Mouse (Mus musculus): ENCODE results near the gene Pwwp2b. TPM values are rescaled to one million over a fixed set of nuclear protein-coding genes. Genes with fewer than 3 reads are reported as not detected.
A peak's percentile ranks its signal among the peaks of the same experiment; 100 is the strongest.

The Pwwp2b gene
- polyA plus RNA-seq, 1 experiment: not detected

GRCm38 (mm10) chr7:139249406-139250210 is 1.3 kb downstream of the Pwwp2b start:
- TF ChIP-seq CTCF (IDR thresholded peaks at IDR 0.05; ENCODE audit: insufficient read depth, low read depth, low read length): no peak
- Histone ChIP-seq H3K4me3 (ENCODE audit: insufficient read depth, low read depth, low read length) (peak overlapping the region; percentile 79), H3K4me1 (ENCODE audit: control insufficient read depth, insufficient read depth, low read length) (peaks cover 73% of the 10 kb centered on the region), H3K27ac (ENCODE audit: insufficient read depth, low read depth, low read length) (peak overlapping the region; percentile 59)
- 39% methylated on average over 7 of the region's 7 CpGs for WGBS

- no peak overlapping the region for H3K27ac ChIP-seq (ENCODE audit: insufficient read depth, low read depth, low read length)
- WGBS: 45% methylated on average over 5 of the region's 5 CpGs
- H3K4me3 ChIP-seq (ENCODE audit: insufficient read depth, low read depth, low read length): no peak overlapping the region
- TF ChIP-seq POLR2A (IDR thresholded peaks at IDR 0.05; ENCODE audit: insufficient read depth, low read depth, low read length) (no peak), CTCF (IDR thresholded peaks at IDR 0.05; ENCODE audit: insufficient read depth, low read depth, low read length) (no peak)
- peaks cover 69% of the 10 kb centered on the region for H3K4me1 ChIP-seq (ENCODE audit: control insufficient read depth, insufficient read depth, low read length)
These were observed 3.6 kb downstream of the Pwwp2b start for GRCm38 (mm10) chr7:139251881-139252301.

- TF ChIP-seq CTCF (IDR thresholded peaks at IDR 0.05; ENCODE audit: insufficient read depth, low read depth, low read length) (no peak), POLR2A (IDR thresholded peaks at IDR 0.05; ENCODE audit: insufficient read depth, low read depth, low read length) (no peak)
- H3K27ac ChIP-seq (ENCODE audit: insufficient read depth, low read depth, low read length): no peak overlapping the region
- WGBS: 93% methylated on average over 7 of the region's 7 CpGs
These were observed 4.3 kb downstream of the Pwwp2b start for GRCm38 (mm10) chr7:139252566-139252965.

GRCm38 (mm10) chr7:139252986-139253385 is 4.7 kb downstream of the Pwwp2b start:
- Histone ChIP-seq H3K27ac (ENCODE audit: insufficient read depth, low read depth, low read length) (no peak overlapping the region), H3K4me1 (ENCODE audit: control insufficient read depth, insufficient read depth, low read length) (peaks cover 62% of the 10 kb centered on the region), H3K4me3 (ENCODE audit: insufficient read depth, low read depth, low read length) (no peak overlapping the region)
- TF ChIP-seq CTCF (IDR thresholded peaks at IDR 0.05; ENCODE audit: insufficient read depth, low read depth, low read length) (no peak), POLR2A (IDR thresholded peaks at IDR 0.05; ENCODE audit: insufficient read depth, low read depth, low read length) (no peak)
- 76% methylated on average over 9 of the region's 9 CpGs for WGBS

More at GRCm38 (mm10) chr7:139252566-139252965, 4.3 kb downstream of the Pwwp2b start:
- peaks cover 62% of the 10 kb centered on the region for H3K4me1 ChIP-seq (ENCODE audit: control insufficient read depth, insufficient read depth, low read length)
- H3K4me3 ChIP-seq (ENCODE audit: insufficient read depth, low read depth, low read length): no peak overlapping the region

GRCm38 (mm10) chr7:139253462-139253861 is 5.2 kb downstream of the Pwwp2b start:
- TF ChIP-seq CTCF (IDR thresholded peaks at IDR 0.05; ENCODE audit: insufficient read depth, low read depth, low read length) (no peak), POLR2A (IDR thresholded peaks at IDR 0.05; ENCODE audit: insufficient read depth, low read depth, low read length) (no peak)
- Histone ChIP-seq H3K4me1 (ENCODE audit: control insufficient read depth, insufficient read depth, low read length) (peaks cover 66% of the 10 kb centered on the region), H3K4me3 (ENCODE audit: insufficient read depth, low read depth, low read length) (no peak overlapping the region), H3K27ac (ENCODE audit: insufficient read depth, low read depth, low read length) (no peak overlapping the region)
- WGBS: 85% methylated on average over 3 of the region's 3 CpGs

GRCm38 (mm10) chr7:139254626-139255025 is 6.3 kb downstream of the Pwwp2b start:
- Histone ChIP-seq H3K4me1 (ENCODE audit: control insufficient read depth, insufficient read depth, low read length) (peaks cover 68% of the 10 kb centered on the region), H3K4me3 (ENCODE audit: insufficient read depth, low read depth, low read length) (no peak overlapping the region), H3K27ac (ENCODE audit: insufficient read depth, low read depth, low read length) (no peak overlapping the region)
- TF ChIP-seq POLR2A (IDR thresholded peaks at IDR 0.05; ENCODE audit: insufficient read depth, low read depth, low read length) (no peak), CTCF (IDR thresholded peaks at IDR 0.05; ENCODE audit: insufficient read depth, low read depth, low read length) (no peak)
- WGBS: 79% methylated on average over 5 of the region's 5 CpGs

- no peak for TF ChIP-seq CTCF (IDR thresholded peaks at IDR 0.05; ENCODE audit: insufficient read depth, low read depth, low read length)
- no peak for TF ChIP-seq POLR2A (IDR thresholded peaks at IDR 0.05; ENCODE audit: insufficient read depth, low read depth, low read length)
- H3K4me1 ChIP-seq (ENCODE audit: control insufficient read depth, insufficient read depth, low read length): peaks cover 59% of the 10 kb centered on the region
- 81% methylated on average over 10 of the region's 10 CpGs for WGBS
- H3K27ac ChIP-seq (ENCODE audit: insufficient read depth, low read depth, low read length): no peak overlapping the region
- no peak overlapping the region for H3K4me3 ChIP-seq (ENCODE audit: insufficient read depth, low read depth, low read length)
These were observed 9.7 kb downstream of the Pwwp2b start for GRCm38 (mm10) chr7:139257752-139258542.

GRCm38 (mm10) chr7:139264337-139264736 is 16.1 kb downstream of the Pwwp2b start:
- no peak overlapping the region for H3K4me3 ChIP-seq (ENCODE audit: insufficient read depth, low read depth, low read length)
- 66% methylated on average over 4 of the region's 4 CpGs for WGBS
- peaks cover 48% of the 10 kb centered on the region for H3K4me1 ChIP-seq (ENCODE audit: control insufficient read depth, insufficient read depth, low read length)
- no peak for TF ChIP-seq POLR2A (IDR thresholded peaks at IDR 0.05; ENCODE audit: insufficient read depth, low read depth, low read length)
- TF ChIP-seq CTCF (IDR thresholded peaks at IDR 0.05; ENCODE audit: insufficient read depth, low read depth, low read length): no peak
- no peak overlapping the region for H3K27ac ChIP-seq (ENCODE audit: insufficient read depth, low read depth, low read length)

GRCm38 (mm10) chr7:139265634-139266033 is 17.4 kb downstream of the Pwwp2b start:
- no peak for TF ChIP-seq POLR2A (IDR thresholded peaks at IDR 0.05; ENCODE audit: insufficient read depth, low read depth, low read length)
- no peak for TF ChIP-seq CTCF (IDR thresholded peaks at IDR 0.05; ENCODE audit: insufficient read depth, low read depth, low read length)
- WGBS: 80% methylated on average over 6 of the region's 6 CpGs

More at GRCm38 (mm10) chr7:139265634-139266033, 17.4 kb downstream of the Pwwp2b start:
- H3K27ac ChIP-seq (ENCODE audit: insufficient read depth, low read depth, low read length): no peak overlapping the region
- peaks cover 37% of the 10 kb centered on the region for H3K4me1 ChIP-seq (ENCODE audit: control insufficient read depth, insufficient read depth, low read length)
- no peak overlapping the region for H3K4me3 ChIP-seq (ENCODE audit: insufficient read depth, low read depth, low read length)
